Mouse (Mus musculus) MEL (cell line): ENCODE data around the gene Fam71a. TPM values are rescaled to one million over a fixed set of nuclear protein-coding genes. Genes with fewer than 3 reads are reported as not detected.

ENCODE experiments used
- DNase-seq: peaks from one replicate; pipeline ENCODE4 v3.0.0; 2011; ENCODE audit warnings: low read depth, low spot score
- H3K27ac ChIP-seq: 2 replicates; pipeline ENCODE4 v1.5.1; 2012; ENCODE audit warnings: low read depth, mild to moderate bottlenecking, control low read depth, low read length, moderate library complexity; ENCODE audit not compliant: control insufficient read depth
- H3K27me3 ChIP-seq, 2 experiments: fragments of 150-350 bp in 1 of 2; sonication (generic) in 1 of 2; 2 replicates each; pipeline ENCODE4 v1.6.1; 2012; ENCODE audit warnings: low read length in 2 of 2, mild to moderate bottlenecking in 2 of 2, improper control_type of control experiment in 1 of 2, moderate library complexity in 1 of 2; ENCODE audit not compliant: insufficient read depth in 2 of 2, control insufficient read depth in 1 of 2
- H3K36me3 ChIP-seq, 2 experiments: 2 replicates each; pipeline ENCODE4 v1.6.1; 2012 to 2014; ENCODE audit warnings: low read length in 2 of 2, improper control_type of control experiment in 1 of 2, inconsistent platforms in 1 of 2, mild to moderate bottlenecking in 1 of 2; ENCODE audit not compliant: insufficient read depth in 2 of 2, control insufficient read depth in 1 of 2
- H3K4me1 ChIP-seq, 2 experiments: fragments of 150-350 bp in 1 of 2; sonication (generic) in 1 of 2; 2 replicates each; pipeline ENCODE4 v1.6.1; 2012; ENCODE audit warnings: low read length in 2 of 2, improper control_type of control experiment in 1 of 2, mild to moderate bottlenecking in 1 of 2; ENCODE audit not compliant: insufficient read depth in 2 of 2, control insufficient read depth in 1 of 2
- H3K4me3 ChIP-seq, 2 experiments: fragments of 150-350 bp in 1 of 2; sonication (generic) in 1 of 2; 2 replicates each; pipeline ENCODE4 v1.5.1; 2012; ENCODE audit warnings: low read depth in 2 of 2, low read length in 2 of 2, mild to moderate bottlenecking in 2 of 2, moderate library complexity in 2 of 2, control low read depth in 1 of 2, improper control_type of control experiment in 1 of 2; ENCODE audit not compliant: control insufficient read depth in 1 of 2, insufficient read depth in 1 of 2
- H3K79me2 ChIP-seq: 2 replicates; pipeline ENCODE4 v1.6.1; 2012; ENCODE audit warnings: mild to moderate bottlenecking, low read length, moderate library complexity; ENCODE audit not compliant: control insufficient read depth, poor library complexity, insufficient read depth
- H3K9ac ChIP-seq: 2 replicates; pipeline ENCODE4 v1.6.1; 2012; ENCODE audit warnings: low read depth, mild to moderate bottlenecking, control low read depth, low read length, moderate library complexity; ENCODE audit not compliant: control insufficient read depth, poor library complexity, severe bottlenecking
- H3K9me3 ChIP-seq: fragments of 150-350 bp; sonication (generic); replicated peaks from 2 replicates; pipeline ENCODE4 v1.6.1; 2012; ENCODE audit warnings: mild to moderate bottlenecking, low read length, improper control_type of control experiment, moderate library complexity; ENCODE audit not compliant: insufficient read depth
- BHLHE40 ChIP-seq: IDR thresholded peaks from 2 replicates; pipeline ENCODE4 v1.6.1; 2012; ENCODE audit warnings: low read depth, mild to moderate bottlenecking, inconsistent platforms, low read length, improper control_type of control experiment, borderline replicate concordance
- CHD2 ChIP-seq: IDR thresholded peaks from 2 replicates; pipeline ENCODE4 v1.6.1; 2011; ENCODE audit warnings: low read length, improper control_type of control experiment
- CTCF ChIP-seq, 3 experiments: IDR thresholded peaks in 2 of 3; conservative IDR thresholded peaks in 1 of 3; 2 replicates each; pipeline ENCODE4 v1.5.1; 2011 to 2012; ENCODE audit warnings: low read length in 3 of 3, low read depth in 2 of 3, mild to moderate bottlenecking in 2 of 3, improper control_type of control experiment in 1 of 3, inconsistent platforms in 1 of 3, mixed read lengths in 1 of 3, moderate library complexity in 1 of 3; ENCODE audit not compliant: control insufficient read depth in 1 of 3, insufficient read depth in 1 of 3, poor library complexity in 1 of 3, severe bottlenecking in 1 of 3
- E2F4 ChIP-seq: IDR thresholded peaks from 2 replicates; pipeline ENCODE4 v1.6.1; 2011; ENCODE audit warnings: low read depth, low read length, improper control_type of control experiment, borderline replicate concordance
- EP300 ChIP-seq, 2 experiments: IDR thresholded peaks; 2 replicates each; pipeline ENCODE4 v1.6.1; 2011; ENCODE audit warnings: improper control_type of control experiment in 2 of 2, low read length in 2 of 2, low read depth in 1 of 2, mild to moderate bottlenecking in 1 of 2
- GABPA ChIP-seq: IDR thresholded peaks from 2 replicates; pipeline ENCODE4 v1.6.1; 2012; ENCODE audit warnings: low read depth, mild to moderate bottlenecking, inconsistent platforms, low read length, improper control_type of control experiment, moderate library complexity
- GATA1 ChIP-seq: IDR thresholded peaks from 2 replicates; pipeline ENCODE4 v1.6.1; 2011; ENCODE audit warnings: low read depth, low read length, improper control_type of control experiment
- HCFC1 ChIP-seq: IDR thresholded peaks from 2 replicates; pipeline ENCODE4 v1.6.1; 2012; ENCODE audit warnings: low read depth, mild to moderate bottlenecking, inconsistent platforms, low read length, improper control_type of control experiment, moderate library complexity
- MAX ChIP-seq: IDR thresholded peaks from 2 replicates; pipeline ENCODE4 v1.6.1; 2011; ENCODE audit warnings: low read length, improper control_type of control experiment
- MAZ ChIP-seq: IDR thresholded peaks from 2 replicates; pipeline ENCODE4 v1.6.1; 2012; ENCODE audit warnings: low read depth, mild to moderate bottlenecking, inconsistent platforms, low read length, improper control_type of control experiment
- MEF2A ChIP-seq: IDR thresholded peaks from 2 replicates; pipeline ENCODE4 v1.6.1; 2014; ENCODE audit warnings: low read depth, mild to moderate bottlenecking, inconsistent platforms, low read length, improper control_type of control experiment; ENCODE audit not compliant: poor library complexity, insufficient replicate concordance, severe bottlenecking; ENCODE audit errors: extremely low read depth
- MXI1 ChIP-seq: IDR thresholded peaks from 2 replicates; pipeline ENCODE4 v1.6.1; 2011; ENCODE audit warnings: mild to moderate bottlenecking, low read depth, low read length, improper control_type of control experiment
- MYB ChIP-seq: IDR thresholded peaks from 2 replicates; pipeline ENCODE4 v1.6.1; 2011; ENCODE audit warnings: mild to moderate bottlenecking, low read depth, low read length, improper control_type of control experiment
- NELFE ChIP-seq: IDR thresholded peaks from 2 replicates; pipeline ENCODE4 v1.6.1; 2011; ENCODE audit warnings: low read depth, low read length, improper control_type of control experiment
- POLR2A ChIP-seq, 2 experiments: IDR thresholded peaks; 2 replicates each; pipeline ENCODE4 v1.6.1; 2011 to 2012; ENCODE audit warnings: low read length in 2 of 2, mild to moderate bottlenecking in 2 of 2, control low read depth in 1 of 2, improper control_type of control experiment in 1 of 2, low read depth in 1 of 2, moderate library complexity in 1 of 2; ENCODE audit not compliant: control insufficient read depth in 1 of 2, insufficient read depth in 1 of 2, poor library complexity in 1 of 2
- POLR2AphosphoS5 ChIP-seq: IDR thresholded peaks from 2 replicates; pipeline ENCODE4 v1.6.1; 2012; ENCODE audit warnings: low read depth, borderline replicate concordance, mild to moderate bottlenecking, inconsistent platforms, low read length, moderate library complexity, mixed read lengths
- RCOR1 ChIP-seq: IDR thresholded peaks from 2 replicates; pipeline ENCODE4 v1.6.1; 2012; ENCODE audit warnings: low read depth, mild to moderate bottlenecking, inconsistent platforms, low read length, improper control_type of control experiment
- SIN3A ChIP-seq: IDR thresholded peaks from 2 replicates; pipeline ENCODE4 v1.6.1; 2012; ENCODE audit warnings: low read length, improper control_type of control experiment, inconsistent platforms
- TBP ChIP-seq: IDR thresholded peaks from 2 replicates; pipeline ENCODE4 v1.8.0; 2011; ENCODE audit warnings: low read depth, low read length, improper control_type of control experiment
- TCF12 ChIP-seq: IDR thresholded peaks from 2 replicates; pipeline ENCODE4 v1.6.1; 2014; ENCODE audit warnings: low read depth, mild to moderate bottlenecking, inconsistent platforms, low read length, improper control_type of control experiment, moderate library complexity
- UBTF ChIP-seq: IDR thresholded peaks from 2 replicates; pipeline ENCODE4 v1.6.1; 2012; ENCODE audit warnings: low read depth, mild to moderate bottlenecking, inconsistent platforms, low read length, improper control_type of control experiment, moderate library complexity, borderline replicate concordance; ENCODE audit not compliant: insufficient read depth
- ZKSCAN1 ChIP-seq: IDR thresholded peaks from 2 replicates; pipeline ENCODE4 v1.6.1; 2012; ENCODE audit warnings: low read depth, mild to moderate bottlenecking, inconsistent platforms, low read length, improper control_type of control experiment, moderate library complexity
- ZMIZ1 ChIP-seq: IDR thresholded peaks from 2 replicates; pipeline ENCODE4 v1.6.1; 2012; ENCODE audit warnings: low read depth, mild to moderate bottlenecking, inconsistent platforms, low read length, improper control_type of control experiment, moderate library complexity
- polyA plus RNA-seq, 2 experiments: library from polyadenylated mRNA; stranded (reverse) in 1 of 2; unstranded in 1 of 2; fragments of >175 nt in 1 of 2; fragments of >200 nt in 1 of 2; gene quantifications; 2 replicates each; pipeline versions ENCODE4 v1.2.1 to v1.2.4; 2012; ENCODE audit warnings: low replicate concordance in 2 of 2, low read depth in 1 of 2; ENCODE audit not compliant: insufficient read length in 2 of 2, insufficient read depth in 1 of 2, missing spikeins in 1 of 2
- total RNA-seq: library from RNA; depleted of rRNA; stranded (reverse); fragments of 300-350 nt; gene quantifications from 2 replicates; pipeline ENCODE4 v1.2.3, GENCODE M21; 2012

Fam71a gene
- total and polyA plus RNA-seq, 3 experiments: not detected

- H3K9me3 ChIP-seq: no peaks in the 10 kb centered on the region
- no peaks in the 10 kb centered on the region for H3K36me3 ChIP-seq
- TF ChIP-seq CHD2: no peak
- TF ChIP-seq SIN3A: no peak
- no peak for TF ChIP-seq ZKSCAN1
- TF ChIP-seq POLR2A (IDR thresholded peaks at IDR 0.05; ENCODE audit: control insufficient read depth in 1 of 2, insufficient read depth in 1 of 2, low read depth in 1 of 2, low read length in 2 of 2, poor library complexity in 1 of 2): no peak
- TF ChIP-seq MAX: no peak
- TF ChIP-seq GABPA: no peak
- no peak for TF ChIP-seq ZMIZ1
- no peak for TF ChIP-seq E2F4
- no peak for TF ChIP-seq BHLHE40
- no peak for TF ChIP-seq NELFE
- TF ChIP-seq GATA1: no peak
- TF ChIP-seq MYB: no peak
- no peak for TF ChIP-seq POLR2AphosphoS5
- no peak for TF ChIP-seq EP300 (IDR thresholded peaks at IDR 0.05; ENCODE audit: low read depth in 1 of 2, low read length in 2 of 2)
- TF ChIP-seq HCFC1: no peak
- peaks cover 0 to 2% of the 10 kb centered on the region in 2 experiments; a peak in 1 of 4 replicates for H3K27me3 ChIP-seq
- no peak for DNase-seq
- no peak overlapping the region for H3K9ac ChIP-seq
- H3K79me2 ChIP-seq: no peaks in the 10 kb centered on the region
- no peaks in the 10 kb centered on the region for H3K4me1 ChIP-seq
- H3K27ac ChIP-seq: no peak overlapping the region
- no peak overlapping the region for H3K4me3 ChIP-seq
Measured at GRCm38 (mm10) chr1:191166189-191166588, 1.6 kb upstream of the Fam71a start.

GRCm38 (mm10) chr1:191154314-191154713, 10.3 kb downstream of the Fam71a start:
- no peak overlapping the region for H3K9ac ChIP-seq
- no peaks in the 10 kb centered on the region for H3K9me3 ChIP-seq
- H3K27me3 ChIP-seq: no peaks in the 10 kb centered on the region
- H3K4me3 ChIP-seq: no peak overlapping the region
- TF ChIP-seq UBTF (no peak), RCOR1 (no peak), MXI1 (no peak), MEF2A (no peak), MAZ (no peak), TBP (no peak), TCF12 (no peak), CTCF (IDR thresholded peaks at IDR 0.05 in 2 of 3, conservative IDR thresholded peaks at IDR 0.05 in 1 of 3; ENCODE audit: control insufficient read depth in 1 of 3, insufficient read depth in 1 of 3, low read depth in 2 of 3, low read length in 3 of 3, poor library complexity in 1 of 3, severe bottlenecking in 1 of 3) (no peak), GABPA (no peak)
- H3K79me2 ChIP-seq: no peaks in the 10 kb centered on the region
- H3K27ac ChIP-seq: no peak overlapping the region
- peaks cover 2 to 23% of the 10 kb centered on the region in 2 experiments for H3K4me1 ChIP-seq
- no peak for DNase-seq
- peaks cover 0 to 13% of the 10 kb centered on the region in 2 experiments; a peak in 2 of 4 replicates for H3K36me3 ChIP-seq
